Mouse (Mus musculus) lung, postnatal 0 days (tissue): ENCODE data around the gene Gtf2ird1. TPM values are rescaled to one million over a fixed set of nuclear protein-coding genes. Genes with fewer than 3 reads are reported as not detected.

Source experiments
- ATAC-seq: fragments of 200-750 bp; cut with Nextera tagmentation; 2 replicates; pipeline ENCODE4 v1.8.0; 2017; ENCODE audit warnings: moderate library complexity
- DNase-seq: peaks from one replicate; pipeline ENCODE4 v3.0.0-alpha.2; 2016; ENCODE audit warnings: low spot score
- H3K27ac ChIP-seq: fragments of 300-500 bp; sonication (generic); 2 replicates; pipeline ENCODE4 v1.5.1; 2014; ENCODE audit warnings: antibody characterized with exemption, mild to moderate bottlenecking, low read length, mixed read lengths
- H3K27me3 ChIP-seq: fragments of 300-500 bp; sonication (generic); replicated peaks from 2 replicates; pipeline ENCODE4 v1.6.1; 2014; ENCODE audit warnings: low read length, mixed read lengths; ENCODE audit not compliant: insufficient read depth
- H3K36me3 ChIP-seq: fragments of 300-500 bp; sonication (generic); 2 replicates; pipeline ENCODE4 v1.6.1; 2014; ENCODE audit warnings: low read length, mixed read lengths; ENCODE audit not compliant: insufficient read depth
- H3K4me1 ChIP-seq: fragments of 300-500 bp; sonication (generic); 2 replicates; pipeline ENCODE4 v1.6.1; 2014; ENCODE audit warnings: antibody characterized with exemption, low read depth, low read length, mixed read lengths; ENCODE audit not compliant: insufficient read depth
- H3K4me2 ChIP-seq: fragments of 300-500 bp; sonication (generic); replicated peaks from 2 replicates; pipeline ENCODE4 v1.6.1; 2014; ENCODE audit warnings: low read depth, mild to moderate bottlenecking, low read length, moderate library complexity, mixed read lengths
- H3K4me3 ChIP-seq: fragments of 300-500 bp; sonication (generic); 2 replicates; pipeline ENCODE4 v1.5.1; 2014; ENCODE audit warnings: low read depth, low read length
- H3K9ac ChIP-seq: fragments of 300-500 bp; sonication (generic); replicated peaks from 2 replicates; pipeline ENCODE4 v1.6.1; 2014; ENCODE audit warnings: low read depth, mild to moderate bottlenecking
- H3K9me3 ChIP-seq: fragments of 300-500 bp; sonication (generic); 2 replicates; pipeline ENCODE4 v1.6.1; 2016; ENCODE audit warnings: low read length, mixed read lengths
- CTCF ChIP-seq: IDR thresholded peaks from 2 replicates; pipeline ENCODE4 v1.5.1; 2016; ENCODE audit warnings: antibody characterized with exemption, mild to moderate bottlenecking
- EP300 ChIP-seq: IDR thresholded peaks from 2 replicates; pipeline ENCODE4 v1.6.1; 2016; ENCODE audit warnings: antibody characterized with exemption, mild to moderate bottlenecking, control low read depth
- WGBS: fragments of 180-500 bp; shearing (Covaris S2); extraction: QIAGEN DNeasy Blood & Tissue Kit; methylation state at CpG from one replicate; pipeline ENCODE4 v1.1.7; 2014; 5-methylcytosine and 5-hydroxymethylcytosine counted together
- polyA plus RNA-seq: library from polyadenylated mRNA; unstranded; fragments of >200 nt; fragmentation: Nextera tagmentation; extraction: Ambion mirVana; gene quantifications from 2 replicates; pipeline ENCODE4 v1.2.1, GENCODE M21; 2015

Gtf2ird1 gene
- polyA plus RNA-seq, 1 experiment from 2014 or later = 36.1 TPM

GRCm38 (mm10) chr5:134322355-134322754 lies 134.2 kb downstream of the Gtf2ird1 start:
- ATAC-seq = no peak

GRCm38 (mm10) chr5:134321699-134322098 lies 134.8 kb downstream of the Gtf2ird1 start:
- no peak overlapping the region for H3K27ac ChIP-seq
- DNase-seq (no peak), ATAC-seq (no peak)
- no peaks in the 10 kb centered on the region for H3K36me3 ChIP-seq
- no peak overlapping the region for H3K9ac ChIP-seq
- peaks cover 4% of the 10 kb centered on the region; the same call in 1 of the 2 replicates for H3K4me1 ChIP-seq
- no peak overlapping the region for H3K4me2 ChIP-seq
- no peak for TF ChIP-seq CTCF
- no peak for TF ChIP-seq EP300
- H3K4me3 ChIP-seq = no peak overlapping the region
- H3K9me3 ChIP-seq = no peaks in the 10 kb centered on the region
- WGBS = 53% methylated on average over 7 of the region's 7 CpGs
- no peaks in the 10 kb centered on the region for H3K27me3 ChIP-seq

More at GRCm38 (mm10) chr5:134322355-134322754, 134.2 kb downstream of the Gtf2ird1 start:
- no peaks in the 10 kb centered on the region for H3K4me1 ChIP-seq
- 54% methylated on average over 13 of the region's 13 CpGs for WGBS
- no peak overlapping the region for H3K9ac ChIP-seq
- H3K27me3 ChIP-seq = no peaks in the 10 kb centered on the region
- H3K4me2 ChIP-seq = no peak overlapping the region
- no peaks in the 10 kb centered on the region for H3K9me3 ChIP-seq
- H3K4me3 ChIP-seq = no peak overlapping the region
- H3K36me3 ChIP-seq = no peaks in the 10 kb centered on the region
- TF ChIP-seq EP300 = no peak
- TF ChIP-seq CTCF = no peak
- no peak overlapping the region for H3K27ac ChIP-seq
- DNase-seq = no peak

GRCm38 (mm10) chr5:134318903-134319302 lies 137.6 kb downstream of the Gtf2ird1 start:
- Histone ChIP-seq H3K4me1 (peaks cover 11% of the 10 kb centered on the region; the same call in 1 of the 2 replicates), H3K9me3 (no peaks in the 10 kb centered on the region), H3K27me3 (no peaks in the 10 kb centered on the region), H3K27ac (no peak overlapping the region), H3K9ac (no peak overlapping the region), H3K4me3 (no peak overlapping the region), H3K36me3 (no peaks in the 10 kb centered on the region), H3K4me2 (no peak overlapping the region)
- DNase-seq = no peak
- TF ChIP-seq CTCF (no peak), EP300 (no peak)
- WGBS = 76% methylated on average over 6 of the region's 6 CpGs
- ATAC-seq = no peak

- H3K36me3 ChIP-seq = no peaks in the 10 kb centered on the region
- H3K4me2 ChIP-seq = no peak overlapping the region
- H3K4me3 ChIP-seq = no peak overlapping the region
- no peak overlapping the region for H3K9ac ChIP-seq
- no peaks in the 10 kb centered on the region for H3K9me3 ChIP-seq
- peak overlapping the region; percentile 91; the same call in 1 of the 2 replicates for H3K27ac ChIP-seq
- peak; percentile 40 for DNase-seq
- peaks cover 11% of the 10 kb centered on the region; the same call in 1 of the 2 replicates for H3K4me1 ChIP-seq
- no peaks in the 10 kb centered on the region for H3K27me3 ChIP-seq
- ATAC-seq = no peak
- WGBS = 38% methylated on average over 7 of the region's 7 CpGs
- TF ChIP-seq CTCF (no peak), EP300 (no peak)
Observed at GRCm38 (mm10) chr5:134316721-134317120, 139.8 kb downstream of the Gtf2ird1 start.

- Histone ChIP-seq H3K9me3 (no peaks in the 10 kb centered on the region), H3K9ac (peak overlapping the region; percentile 72), H3K27ac (peak overlapping the region; percentile 91), H3K36me3 (no peaks in the 10 kb centered on the region), H3K4me3 (peak overlapping the region; percentile 94), H3K27me3 (no peaks in the 10 kb centered on the region), H3K4me2 (peak overlapping the region; percentile 78), H3K4me1 (peaks cover 15% of the 10 kb centered on the region; the same call in 1 of the 2 replicates)
- ATAC-seq (no peak), DNase-seq (peak; percentile 83)
- TF ChIP-seq EP300 (0 out of 2 replicates have a peak, but pooled peaks have one; percentile 26), CTCF (peak; percentile 41)
- 2% methylated on average over 25 of the region's 25 CpGs for WGBS
Observed at GRCm38 (mm10) chr5:134315623-134316350, 140.7 kb downstream of the Gtf2ird1 start.

- Histone ChIP-seq H3K4me1 (peaks cover 15% of the 10 kb centered on the region; the same call in 1 of the 2 replicates), H3K4me3 (peak within 1 kb of the TSS; percentile 94), H3K27ac (peak within 1 kb of the TSS; percentile 99), H3K9ac (peak within 1 kb of the TSS; percentile 94), H3K4me2 (peak within 1 kb of the TSS; percentile 78), H3K27me3 (no peaks in the 10 kb centered on the region), H3K9me3 (no peaks in the 10 kb centered on the region), H3K36me3 (no peaks in the 10 kb centered on the region)
- WGBS = under 1% methylated on average over 33 of the region's 40 CpGs
- TF ChIP-seq EP300 (peak; percentile 16; the same call in 1 of the 2 replicates), CTCF (no peak)
- peak; percentile 90 for ATAC-seq
- DNase-seq = peak; percentile 99
Observed at GRCm38 (mm10) chr5:134314688-134315622, 141.6 kb downstream of the Gtf2ird1 start, which contains the start of gene Gtf2i. Gene Gtf2i (minus strand): TSS chr5:134314760.
